Mouse (Mus musculus) megakaryocyte, embryonic 14.5 days (primary cell): ENCODE data around the gene Dek. TPM values are rescaled to one million over a fixed set of nuclear protein-coding genes. Genes with fewer than 3 reads are reported as not detected.

Experiments used
- H3K27me3 ChIP-seq: replicated peaks from 2 replicates; pipeline ENCODE3; 2012; ENCODE audit warnings: inconsistent platforms
- H3K36me3 ChIP-seq: replicated peaks from 2 replicates; pipeline ENCODE3; 2012; ENCODE audit warnings: low read length, inconsistent platforms, mixed read lengths
- H3K4me1 ChIP-seq: 2 replicates; pipeline ENCODE4 v1.6.1; 2012; ENCODE audit warnings: inconsistent platforms
- H3K4me3 ChIP-seq: replicated peaks from 2 replicates; pipeline ENCODE3; 2012; ENCODE audit warnings: moderate library complexity, mild to moderate bottlenecking, inconsistent platforms
- H3K9me3 ChIP-seq: 2 replicates; pipeline ENCODE4 v1.6.1; 2012; ENCODE audit warnings: inconsistent platforms
- FLI1 ChIP-seq: IDR thresholded peaks from 2 replicates; pipeline ENCODE4 v1.6.1; 2012; ENCODE audit warnings: low read length, inconsistent platforms, mixed read lengths
- GATA1 ChIP-seq: IDR thresholded peaks from 3 replicates; pipeline ENCODE4 v1.6.1; 2012; ENCODE audit warnings: mixed read lengths, low read length, inconsistent platforms, borderline replicate concordance
- polyA plus RNA-seq: library from polyadenylated mRNA; stranded (reverse); fragments of >175 nt; gene quantifications from 2 replicates; pipeline ENCODE4 v1.2.3, GENCODE M21; 2012; ENCODE audit warnings: low replicate concordance; ENCODE audit not compliant: insufficient read depth

Gene Dek
- polyA plus RNA-seq, 1 experiment = 275 TPM

DNA sequence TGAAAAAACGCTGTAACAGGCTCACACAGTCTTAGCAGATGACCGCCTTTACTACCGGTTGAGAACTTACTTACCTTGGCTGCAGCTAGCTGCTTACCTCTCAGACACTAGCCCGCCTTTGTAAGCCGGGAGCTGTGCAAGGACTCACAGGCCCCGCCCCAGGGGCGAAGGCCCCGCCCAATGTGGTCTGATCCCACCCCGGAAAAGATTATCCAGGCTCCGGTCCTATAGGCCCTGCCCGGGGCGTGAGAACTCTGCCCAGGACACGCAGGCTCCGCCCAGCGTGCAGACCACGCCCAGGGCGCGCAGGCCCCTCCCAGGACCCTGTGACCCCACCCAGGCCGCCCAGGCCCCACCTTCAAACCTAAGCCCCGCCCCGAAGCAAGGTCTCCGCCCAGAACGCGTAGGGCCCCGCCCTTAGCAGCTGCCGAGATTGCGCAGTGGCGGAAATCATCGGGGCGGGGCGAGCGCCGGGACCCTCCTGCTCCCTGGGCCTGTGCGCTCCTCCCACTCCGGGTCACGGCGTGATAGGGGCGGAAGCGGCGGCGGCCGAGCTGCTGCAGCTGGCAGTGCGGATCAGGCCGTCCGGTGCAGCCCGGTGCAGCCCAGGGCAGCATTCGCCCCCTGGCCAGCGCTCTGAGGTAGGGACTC is 62.8 kb downstream of the Dek start, which contains the start of gene Kdm1b:
Gene Kdm1b, plus strand, starts transcription at position 470 of the 651 bp plus-strand sequence.
- peaks cover 20% of the 10 kb centered on the region for H3K4me1 ChIP-seq
- no peaks in the 10 kb centered on the region for H3K9me3 ChIP-seq
- peak within 1 kb of the TSS; percentile 96 for H3K4me3 ChIP-seq
- TF ChIP-seq GATA1 (no peak), FLI1 (no peak)
- H3K36me3 ChIP-seq = peaks cover 3% of the 10 kb centered on the region
- peaks cover 12% of the 10 kb centered on the region for H3K27me3 ChIP-seq

DNA sequence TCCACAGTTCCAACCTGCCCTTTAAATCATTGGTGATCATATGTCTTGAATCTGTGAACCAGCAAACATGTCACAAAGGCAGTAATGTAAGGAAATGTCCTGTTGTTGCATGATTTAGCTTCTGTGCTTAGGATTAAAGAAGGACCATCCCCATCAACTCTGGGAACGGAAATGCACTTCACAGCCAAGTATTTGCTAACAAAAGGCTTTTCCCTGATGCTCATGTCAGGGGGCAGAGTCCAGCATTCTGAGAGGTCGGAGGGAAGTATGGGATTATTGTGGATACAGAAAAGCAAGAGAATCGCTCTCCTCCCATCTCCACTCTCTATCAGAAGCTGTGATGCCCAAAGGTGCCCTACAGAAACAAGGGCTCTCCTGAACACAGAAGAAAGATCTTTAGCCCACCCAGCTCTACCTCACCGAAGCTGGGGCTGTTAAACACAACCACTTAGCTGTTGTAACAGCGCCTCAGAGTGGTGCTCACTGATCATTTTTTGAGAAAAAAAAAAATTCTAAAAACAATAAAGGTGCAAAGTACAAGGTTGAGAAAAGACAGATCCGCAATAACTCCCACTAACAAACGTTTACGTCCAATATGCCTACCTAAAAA is 63.9 kb downstream of the Dek start:
- Histone ChIP-seq H3K27me3 (peaks cover 12% of the 10 kb centered on the region), H3K4me1 (peaks cover 20% of the 10 kb centered on the region), H3K36me3 (no peaks in the 10 kb centered on the region), H3K9me3 (no peaks in the 10 kb centered on the region), H3K4me3 (peak overlapping the region; percentile 96)
- no peak for TF ChIP-seq GATA1
- TF ChIP-seq FLI1 = no peak

DNA sequence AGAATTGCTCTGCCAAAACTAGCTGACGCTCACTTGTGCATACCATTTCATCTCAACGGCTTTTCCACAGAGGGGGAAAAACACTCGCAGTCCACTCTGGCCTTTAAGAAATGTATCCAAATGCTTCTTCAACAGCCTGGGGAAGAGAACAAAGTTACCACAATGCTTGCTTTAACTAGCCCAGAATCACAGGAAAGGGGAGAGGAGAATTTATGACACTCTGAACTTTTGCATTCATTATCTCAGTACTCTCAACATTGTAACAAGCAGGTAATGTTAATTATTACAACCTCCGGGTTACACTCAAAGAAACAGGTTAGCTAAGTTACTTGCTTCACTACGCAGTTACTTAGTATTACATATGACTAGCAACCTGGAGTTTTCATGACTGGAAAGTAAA is 65.9 kb downstream of the Dek start:
- Histone ChIP-seq H3K4me1 (peaks cover 20% of the 10 kb centered on the region), H3K9me3 (no peaks in the 10 kb centered on the region), H3K36me3 (no peaks in the 10 kb centered on the region), H3K27me3 (peaks cover 16% of the 10 kb centered on the region), H3K4me3 (no peak overlapping the region)
- TF ChIP-seq GATA1 (no peak), FLI1 (no peak)

DNA sequence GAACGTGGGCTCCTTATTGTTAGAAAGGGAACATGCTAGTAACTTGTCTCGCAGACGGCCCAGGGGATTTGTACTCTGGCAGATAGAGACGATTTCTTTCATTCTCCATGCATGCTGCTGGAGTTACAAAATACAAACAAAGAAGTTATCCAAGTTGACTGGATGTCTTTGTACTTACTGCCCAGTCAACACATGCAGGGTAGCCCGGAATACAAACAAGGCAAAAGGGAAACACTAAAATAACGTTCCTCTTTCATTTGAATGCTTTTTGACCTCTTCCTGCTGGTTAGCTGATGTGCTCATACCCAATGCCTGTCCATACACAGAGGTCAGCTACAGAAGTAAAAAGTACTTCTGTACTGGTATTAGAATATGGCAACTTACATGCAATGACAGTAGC is 68.1 kb downstream of the Dek start:
- peaks cover 13% of the 10 kb centered on the region for H3K4me1 ChIP-seq
- TF ChIP-seq GATA1 (no peak), FLI1 (no peak)
- peaks cover 9% of the 10 kb centered on the region for H3K27me3 ChIP-seq

More for the DNA sequence above, 68.1 kb downstream of the Dek start:
- Histone ChIP-seq H3K9me3 (no peaks in the 10 kb centered on the region), H3K36me3 (no peaks in the 10 kb centered on the region), H3K4me3 (no peak overlapping the region)

Other genes starting within 250 kb of the Dek start
- gene Kif13a, start 176.3 kb downstream of the Dek start, polyA plus RNA-seq = 0.78 and 4.7 TPM in 2 replicates
- gene Nhlrc1, start 91.4 kb downstream of the Dek start, polyA plus RNA-seq = 0.87 TPM in 1 of 2 replicates, not detected in the other
- 0.45 and 1.2 TPM in 2 replicates for gene Kdm1b, start 62.7 kb downstream of the Dek start, polyA plus RNA-seq
- gene Tpmt, start 61.5 kb downstream of the Dek start, polyA plus RNA-seq = not detected in 2 replicates
- gene Rnf144b, start 16.5 kb upstream of the Dek start, polyA plus RNA-seq = 0.29 TPM in 1 of 2 replicates, not detected in the other